Mouse (Mus musculus) forebrain, embryonic 13.5 days (tissue): Measurements from ENCODE around the gene Pdgfb. TPM values are rescaled to one million over a fixed set of nuclear protein-coding genes. Genes with fewer than 3 reads are reported as not detected.
A peak's percentile ranks its signal among the peaks of the same experiment; 100 is the strongest.

Experiments used
- ATAC-seq: fragments of 200-750 bp; cut with Nextera tagmentation; 2 replicates; pipeline ENCODE4 v1.8.0; 2017
- H3K27ac ChIP-seq: fragments of 300-500 bp; sonication (generic); 2 replicates; pipeline ENCODE4 v1.5.1; 2015; ENCODE audit warnings: inconsistent platforms, mild to moderate bottlenecking, moderate library complexity
- H3K27me3 ChIP-seq: fragments of 300-500 bp; sonication (generic); 2 replicates; pipeline ENCODE4 v1.6.1; 2015; ENCODE audit warnings: mild to moderate bottlenecking, inconsistent platforms
- H3K36me3 ChIP-seq: fragments of 300-500 bp; sonication (generic); 2 replicates; pipeline ENCODE4 v1.6.1; 2015; ENCODE audit warnings: mild to moderate bottlenecking, inconsistent platforms; ENCODE audit not compliant: poor library complexity, severe bottlenecking
- H3K4me1 ChIP-seq: fragments of 300-500 bp; sonication (generic); 2 replicates; pipeline ENCODE4 v1.6.1; 2015; ENCODE audit warnings: inconsistent platforms
- H3K4me2 ChIP-seq: fragments of 300-500 bp; sonication (generic); 2 replicates; pipeline ENCODE4 v1.6.1; 2015; ENCODE audit warnings: inconsistent platforms, mild to moderate bottlenecking, moderate library complexity
- H3K4me3 ChIP-seq: fragments of 300-500 bp; sonication (generic); 2 replicates; pipeline ENCODE4 v1.5.1; 2015; ENCODE audit warnings: mild to moderate bottlenecking, inconsistent platforms
- H3K9ac ChIP-seq: fragments of 300-500 bp; sonication (generic); 2 replicates; pipeline ENCODE4 v1.6.1; 2015; ENCODE audit warnings: mild to moderate bottlenecking, inconsistent platforms
- H3K9me3 ChIP-seq: fragments of 300-500 bp; sonication (generic); replicated peaks from 2 replicates; pipeline ENCODE4 v1.6.1; 2016; ENCODE audit warnings: inconsistent platforms
- WGBS: fragments of 180-500 bp; shearing (Covaris S2); methylation state at CpG from one replicate; pipeline ENCODE4 v1.1.7; 2015; 5-methylcytosine and 5-hydroxymethylcytosine counted together
- polyA plus RNA-seq: library from polyadenylated mRNA; unstranded; fragments of >200 nt; fragmentation: Nextera tagmentation; extraction: Ambion mirVana; gene quantifications from 2 replicates; pipeline ENCODE4 v1.2.1, GENCODE M21; 2015

The Pdgfb gene
- polyA plus RNA-seq, 1 experiment from 2014 or later, result 1.9 TPM

GRCm38 (mm10) chr15:79970491-79970890 lies 44.3 kb downstream of the Pdgfb start:
- H3K27me3 ChIP-seq, result no peaks in the 10 kb centered on the region
- no peak for ATAC-seq
- no peak overlapping the region for H3K9ac ChIP-seq
- H3K4me3 ChIP-seq, result no peak overlapping the region
- H3K9me3 ChIP-seq, result no peaks in the 10 kb centered on the region
- WGBS, result 96% methylated on average over 18 of the region's 18 CpGs
- H3K27ac ChIP-seq, result no peak overlapping the region
- H3K4me1 ChIP-seq, result no peaks in the 10 kb centered on the region
- no peaks in the 10 kb centered on the region for H3K36me3 ChIP-seq
- no peak overlapping the region for H3K4me2 ChIP-seq

- Histone ChIP-seq H3K4me3 (no peak overlapping the region), H3K9ac (no peak overlapping the region), H3K36me3 (no peaks in the 10 kb centered on the region), H3K27ac (no peak overlapping the region), H3K9me3 (no peaks in the 10 kb centered on the region), H3K4me1 (no peaks in the 10 kb centered on the region), H3K27me3 (no peaks in the 10 kb centered on the region), H3K4me2 (no peak overlapping the region)
- WGBS, result 86% methylated on average over 6 of the region's 6 CpGs
- ATAC-seq, result no peak
Observed at GRCm38 (mm10) chr15:79967346-79967745, 47.4 kb downstream of the Pdgfb start.

DNA sequence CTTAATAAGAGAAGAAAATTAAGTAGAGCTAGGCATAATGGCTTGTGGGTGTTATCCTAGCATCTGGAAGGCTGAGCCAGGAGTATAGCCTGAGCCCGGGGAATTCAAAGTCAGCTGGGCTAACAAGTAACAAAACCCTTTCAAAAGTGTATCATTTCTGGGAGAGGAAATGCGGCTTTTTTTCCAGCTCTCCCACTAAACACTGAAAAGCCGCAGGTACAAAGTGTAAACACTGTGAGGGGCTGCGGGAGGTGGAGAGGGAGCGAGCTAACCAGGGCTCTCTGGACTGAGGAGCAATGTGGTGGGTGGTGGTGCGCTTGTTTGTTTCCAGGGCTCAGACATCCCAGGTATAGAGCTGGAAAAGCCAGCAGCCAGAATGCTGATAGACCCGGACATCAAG lies 50.4 kb downstream of the Pdgfb start:
- H3K27ac ChIP-seq, result no peak overlapping the region
- 95% methylated on average over 7 of the region's 7 CpGs for whole genome bisulfite sequencing
- H3K36me3 ChIP-seq, result no peaks in the 10 kb centered on the region
- H3K9ac ChIP-seq, result no peak overlapping the region
- H3K27me3 ChIP-seq, result no peaks in the 10 kb centered on the region
- H3K4me1 ChIP-seq, result no peaks in the 10 kb centered on the region
- no peak overlapping the region for H3K4me3 ChIP-seq
- no peak overlapping the region for H3K4me2 ChIP-seq
- no peaks in the 10 kb centered on the region for H3K9me3 ChIP-seq
- no peak for ATAC-seq

GRCm38 (mm10) chr15:79962661-79963060 lies 52.1 kb downstream of the Pdgfb start:
- 62% methylated on average over 18 of the region's 18 CpGs for WGBS
- no peaks in the 10 kb centered on the region for H3K9me3 ChIP-seq

GRCm38 (mm10) chr15:79961366-79961921 lies 53.3 kb downstream of the Pdgfb start:
- Histone ChIP-seq H3K9ac (no peak overlapping the region), H3K9me3 (no peaks in the 10 kb centered on the region), H3K4me2 (no peak overlapping the region), H3K4me3 (no peak overlapping the region), H3K4me1 (no peaks in the 10 kb centered on the region), H3K27me3 (no peaks in the 10 kb centered on the region), H3K27ac (no peak overlapping the region), H3K36me3 (no peaks in the 10 kb centered on the region)
- 67% methylated on average over 9 of the region's 9 CpGs for WGBS
- ATAC-seq, result no peak

More at GRCm38 (mm10) chr15:79962661-79963060, 52.1 kb downstream of the Pdgfb start:
- no peak for ATAC-seq
- no peak overlapping the region for H3K4me3 ChIP-seq
- no peaks in the 10 kb centered on the region for H3K36me3 ChIP-seq
- no peaks in the 10 kb centered on the region for H3K27me3 ChIP-seq
- no peak overlapping the region for H3K4me2 ChIP-seq
- H3K9ac ChIP-seq, result no peak overlapping the region
- no peak overlapping the region for H3K27ac ChIP-seq
- no peaks in the 10 kb centered on the region for H3K4me1 ChIP-seq

GRCm38 (mm10) chr15:79958418-79958817 lies 56.4 kb downstream of the Pdgfb start:
- Histone ChIP-seq H3K4me3 (no peak overlapping the region), H3K4me2 (no peak overlapping the region), H3K36me3 (no peaks in the 10 kb centered on the region), H3K9ac (no peak overlapping the region), H3K27ac (no peak overlapping the region), H3K9me3 (no peaks in the 10 kb centered on the region), H3K4me1 (no peaks in the 10 kb centered on the region), H3K27me3 (no peaks in the 10 kb centered on the region)
- ATAC-seq, result no peak
- WGBS, result 64% methylated on average over 3 of the region's 3 CpGs

- H3K9me3 ChIP-seq, result no peaks in the 10 kb centered on the region
- 88% methylated on average over 8 of the region's 8 CpGs for WGBS
- no peak for ATAC-seq
Observed at GRCm38 (mm10) chr15:79956559-79956958, 58.2 kb downstream of the Pdgfb start.

GRCm38 (mm10) chr15:79953470-79953869 lies 61.3 kb downstream of the Pdgfb start:
- 73% methylated on average over 7 of the region's 7 CpGs for WGBS
- Histone ChIP-seq H3K4me2 (no peak overlapping the region), H3K4me3 (no peak overlapping the region), H3K9me3 (no peaks in the 10 kb centered on the region), H3K36me3 (no peaks in the 10 kb centered on the region), H3K27ac (no peak overlapping the region), H3K4me1 (peaks cover 28% of the 10 kb centered on the region), H3K9ac (no peak overlapping the region), H3K27me3 (no peaks in the 10 kb centered on the region; the same call in 1 of the 2 replicates)
- ATAC-seq, result no peak

More at GRCm38 (mm10) chr15:79956559-79956958, 58.2 kb downstream of the Pdgfb start:
- H3K27ac ChIP-seq, result no peak overlapping the region
- no peak overlapping the region for H3K4me3 ChIP-seq
- H3K9ac ChIP-seq, result no peak overlapping the region
- no peaks in the 10 kb centered on the region for H3K36me3 ChIP-seq
- no peaks in the 10 kb centered on the region; the same call in 1 of the 2 replicates for H3K27me3 ChIP-seq
- peaks cover 5% of the 10 kb centered on the region for H3K4me1 ChIP-seq
- no peak overlapping the region for H3K4me2 ChIP-seq

DNA sequence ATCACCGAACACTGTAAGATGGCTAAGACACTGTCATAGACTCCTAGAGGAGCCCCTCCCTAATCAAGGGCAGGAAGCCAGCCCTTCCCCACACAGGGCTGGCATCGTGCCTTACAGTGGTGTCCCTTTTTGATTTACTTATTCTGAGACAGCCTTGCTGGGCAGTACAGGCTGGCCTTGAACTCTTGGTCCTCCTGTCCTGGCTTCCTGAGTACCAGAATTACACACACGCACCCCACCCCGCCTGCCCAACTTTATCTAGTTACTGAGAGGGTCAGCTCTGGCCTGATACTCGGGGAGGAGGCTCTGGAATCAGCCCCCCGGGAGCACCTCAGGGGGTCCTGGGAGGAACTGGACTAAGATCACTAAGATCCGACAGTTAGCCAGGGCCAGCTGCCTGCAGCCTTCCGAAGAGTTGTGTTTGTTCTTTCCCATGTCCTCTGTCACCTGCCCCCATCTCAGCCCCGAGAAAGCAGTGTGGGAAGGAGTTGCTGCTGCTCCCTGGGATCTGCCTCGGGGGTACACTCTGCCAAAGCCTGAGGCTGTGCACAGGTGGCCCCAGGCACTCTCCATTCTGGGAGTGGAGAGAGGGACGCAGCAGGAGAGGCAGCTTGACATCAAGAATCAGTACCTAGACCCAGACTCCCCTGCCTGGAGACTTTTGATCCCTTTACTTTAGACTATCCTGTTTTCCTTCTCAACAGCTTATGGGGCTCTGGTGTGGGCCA lies 62.1 kb downstream of the Pdgfb start:
- peaks cover 28% of the 10 kb centered on the region for H3K4me1 ChIP-seq
- no peak overlapping the region for H3K27ac ChIP-seq
- no peaks in the 10 kb centered on the region for H3K36me3 ChIP-seq
- H3K27me3 ChIP-seq, result no peaks in the 10 kb centered on the region; the same call in 1 of the 2 replicates
- no peaks in the 10 kb centered on the region for H3K9me3 ChIP-seq
- no peak overlapping the region for H3K4me2 ChIP-seq
- no peak overlapping the region for H3K4me3 ChIP-seq
- no peak for ATAC-seq
- WGBS, result 57% methylated on average over 11 of the region's 11 CpGs
- H3K9ac ChIP-seq, result no peak overlapping the region

DNA sequence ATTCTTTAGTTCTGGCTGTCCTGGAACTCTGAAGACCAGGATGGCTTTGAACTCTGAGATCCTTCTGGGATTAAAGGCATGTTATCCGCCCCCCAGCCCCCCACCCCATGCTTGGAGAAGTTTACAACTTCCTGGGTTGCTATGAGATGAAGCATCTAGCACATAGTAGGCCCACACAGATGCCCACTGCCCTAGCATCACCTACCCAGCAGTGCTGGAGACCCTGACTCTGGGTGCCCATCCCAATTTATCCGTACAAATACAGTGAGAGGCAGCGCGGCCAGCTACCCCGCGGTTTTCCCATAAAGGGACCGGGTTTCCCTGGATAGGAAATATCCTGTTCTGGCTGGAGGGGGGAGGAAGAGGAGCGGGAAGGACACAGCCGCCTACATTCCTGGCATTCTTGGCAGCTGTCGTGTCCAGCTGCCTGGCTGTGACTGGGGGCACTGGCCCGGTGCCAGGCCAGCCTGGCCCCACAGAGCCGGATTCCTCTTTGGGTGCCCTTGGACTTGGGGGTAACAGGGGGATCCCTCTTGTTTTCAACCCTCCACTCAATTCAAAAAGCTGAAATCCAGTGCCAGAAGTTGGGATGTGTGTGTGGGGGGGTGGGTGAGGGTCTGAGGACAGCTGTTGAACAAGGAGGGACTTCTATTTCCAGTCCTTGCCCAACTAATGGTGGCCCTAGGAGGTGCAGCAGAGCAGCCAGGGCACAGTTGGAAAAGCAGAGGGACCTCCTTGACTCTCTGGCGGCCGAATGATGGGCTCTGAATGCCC lies 62.9 kb downstream of the Pdgfb start:
- Histone ChIP-seq H3K27me3 (no peaks in the 10 kb centered on the region; the same call in 1 of the 2 replicates), H3K4me3 (no peak overlapping the region), H3K4me2 (no peak overlapping the region), H3K9me3 (no peaks in the 10 kb centered on the region), H3K27ac (no peak overlapping the region), H3K36me3 (no peaks in the 10 kb centered on the region), H3K9ac (no peak overlapping the region), H3K4me1 (peaks cover 28% of the 10 kb centered on the region)
- 51% methylated on average over 14 of the region's 14 CpGs for WGBS
- ATAC-seq, result no peak

DNA sequence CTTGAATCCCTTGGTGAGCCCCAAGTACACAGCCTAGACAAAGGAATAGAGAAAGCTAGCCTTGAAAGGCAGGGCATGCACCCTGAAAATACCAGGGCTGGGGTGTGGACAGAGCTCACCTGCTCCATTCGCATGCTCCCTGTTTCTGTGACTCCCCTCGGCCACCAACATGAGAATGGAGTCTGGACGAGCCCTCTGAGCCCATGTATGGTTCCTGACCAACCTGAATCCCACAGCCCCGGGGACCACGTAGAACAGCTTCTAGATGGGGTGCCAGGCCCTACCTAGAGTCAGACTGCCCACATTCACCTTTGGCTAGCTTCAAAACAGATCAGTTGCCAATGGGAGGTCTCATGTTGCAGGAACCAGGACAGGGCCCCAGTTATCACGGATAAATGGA lies 63.6 kb downstream of the Pdgfb start:
- Histone ChIP-seq H3K4me3 (no peak overlapping the region), H3K36me3 (no peaks in the 10 kb centered on the region), H3K9me3 (no peaks in the 10 kb centered on the region), H3K4me1 (peaks cover 28% of the 10 kb centered on the region), H3K27ac (peak overlapping the region; percentile 51; the same call in 1 of the 2 replicates), H3K4me2 (peak overlapping the region; percentile 67), H3K9ac (peak overlapping the region; percentile 59; the same call in 1 of the 2 replicates), H3K27me3 (no peaks in the 10 kb centered on the region; the same call in 1 of the 2 replicates)
- no peak for ATAC-seq
- 78% methylated on average over 6 of the region's 6 CpGs for WGBS
